Mouse (Mus musculus): ENCODE data around the gene Zfp13. TPM values are rescaled to one million over a fixed set of nuclear protein-coding genes. Genes with fewer than 3 reads are reported as not detected.
"Not testable (repeated sequence)": the region's sequence is repeated elsewhere in the genome, so short reads cannot be mapped to it uniquely, and the experiment has no call there.

Zfp13 gene
- polyA plus RNA-seq, 1 experiment = 1.2 TPM

DNA sequence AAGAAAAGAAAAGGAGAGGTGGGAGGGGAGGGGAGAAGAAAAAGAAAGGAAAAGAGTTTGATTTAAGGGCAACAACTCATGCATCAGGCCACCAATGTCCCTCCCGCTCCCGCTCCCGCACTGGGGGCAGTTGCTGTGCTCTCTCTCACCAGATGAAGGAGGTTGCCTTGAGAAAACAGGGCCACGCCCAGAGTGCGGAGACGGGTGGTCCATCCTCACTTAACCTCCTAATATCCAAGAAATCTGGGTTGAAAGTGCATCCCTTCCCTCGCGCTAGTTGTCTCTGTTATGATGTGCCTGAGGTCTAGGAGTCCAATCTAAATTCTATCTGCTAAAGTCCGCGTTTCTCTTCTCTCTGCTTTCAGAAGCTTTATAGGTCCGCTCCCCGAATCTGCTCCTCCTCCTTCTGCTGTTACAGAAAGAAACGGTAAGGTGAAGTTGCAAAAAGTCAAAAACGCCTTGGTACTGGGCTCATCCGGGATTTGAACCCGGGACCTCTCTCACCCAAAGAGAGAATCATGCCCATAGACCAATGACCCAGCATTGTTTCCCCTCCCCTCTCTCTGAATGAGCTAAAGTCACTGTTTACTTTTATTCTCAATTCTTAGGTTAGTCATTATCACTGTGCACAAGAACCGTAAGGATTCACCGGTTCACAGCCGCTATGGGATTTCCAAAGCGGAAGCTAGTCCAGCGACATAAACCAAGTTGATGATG, 60.8 kb downstream of the Zfp13 start:
- no peak for TF ChIP-seq CTCF (IDR thresholded peaks at IDR 0.05; ENCODE audit: low read depth, low read length)
- TF ChIP-seq POLR2A (IDR thresholded peaks at IDR 0.05; ENCODE audit: borderline replicate concordance, low read depth, low read length) = no peak
- Histone ChIP-seq H3K4me1 (ENCODE audit: control insufficient read depth, insufficient read depth, low read length) (peaks cover 14% of the 10 kb centered on the region), H3K27ac (ENCODE audit: insufficient read depth, low read depth, low read length) (no peak overlapping the region), H3K4me3 (ENCODE audit: insufficient read depth, low read length) (peak overlapping the region; percentile 41)

DNA sequence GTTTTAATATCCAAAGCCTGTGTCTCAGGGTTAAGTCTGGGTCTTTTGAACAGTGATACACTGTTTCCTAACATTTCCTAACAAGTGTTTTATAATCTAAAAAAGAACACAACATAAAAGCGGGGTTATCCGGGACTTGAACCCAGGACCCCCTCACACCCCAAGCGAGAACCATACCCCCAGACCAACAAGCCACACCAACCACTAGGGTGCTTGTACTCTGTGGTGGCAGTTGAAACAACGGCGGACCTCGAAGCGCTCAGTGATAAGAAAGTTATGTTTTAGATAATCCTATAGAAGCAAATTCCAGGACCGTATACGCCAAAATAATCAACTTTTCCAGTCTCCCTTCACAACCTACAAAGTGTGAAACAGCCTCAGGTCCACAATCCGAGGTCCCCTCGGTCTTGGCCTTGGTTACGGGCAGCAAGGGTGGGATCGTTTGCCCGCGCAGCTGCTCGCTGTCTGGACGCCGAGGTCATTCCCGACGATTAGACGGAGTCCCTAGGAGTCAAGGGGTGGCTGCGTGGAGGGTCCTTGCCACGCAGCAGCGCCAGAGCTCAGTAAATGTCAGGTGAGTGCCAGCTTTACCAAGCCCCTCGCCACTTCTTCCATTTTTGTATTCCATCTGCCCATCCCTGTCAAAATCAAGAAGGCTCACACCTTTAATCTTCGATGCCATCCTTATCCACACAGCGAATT, 61.6 kb downstream of the Zfp13 start:
- no peak for TF ChIP-seq CTCF (IDR thresholded peaks at IDR 0.05; ENCODE audit: low read depth, low read length)
- no peak for TF ChIP-seq POLR2A (IDR thresholded peaks at IDR 0.05; ENCODE audit: borderline replicate concordance, low read depth, low read length)
- H3K4me3 ChIP-seq (ENCODE audit: insufficient read depth, low read length) = peak overlapping the region; percentile 41

DNA sequence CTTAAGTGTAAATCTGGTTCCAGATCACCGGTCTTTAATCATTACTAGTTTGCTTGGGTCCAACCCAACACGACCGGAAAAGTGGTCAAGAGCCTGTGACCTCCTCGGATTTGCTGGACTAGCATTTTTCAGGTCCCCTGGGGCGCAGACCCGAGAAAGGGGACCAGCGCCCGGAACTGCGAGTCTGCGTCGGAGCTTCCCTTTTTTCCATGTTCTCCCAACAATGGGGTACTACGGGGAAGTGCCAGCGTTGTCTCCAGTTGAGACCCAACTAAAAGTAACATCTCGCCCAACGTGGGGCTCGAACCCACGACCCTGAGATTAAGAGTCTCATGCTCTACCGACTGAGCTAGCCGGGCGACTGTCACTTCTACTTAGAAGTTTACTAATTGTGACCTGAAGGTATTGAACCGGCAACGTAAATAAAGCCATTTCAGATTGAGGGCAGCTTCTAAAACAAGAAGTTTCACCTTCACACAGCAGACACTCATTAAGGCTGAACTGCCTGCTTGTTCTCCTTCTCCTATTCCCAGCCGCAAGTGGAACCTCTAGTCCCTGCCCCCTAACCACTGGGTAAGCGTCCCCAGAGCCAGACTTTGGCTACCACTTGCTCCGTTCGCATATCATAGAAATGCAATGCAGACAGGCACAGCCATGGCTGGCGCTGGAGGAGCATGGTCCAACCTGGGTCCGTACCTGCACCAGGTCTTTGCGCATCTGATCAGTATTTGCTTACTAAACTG, 64.1 kb downstream of the Zfp13 start:
- peak overlapping the region; percentile 35 for H3K4me3 ChIP-seq (ENCODE audit: insufficient read depth, low read length)
- peak overlapping the region; percentile 25; the same call in 1 of the 2 replicates for H3K27ac ChIP-seq (ENCODE audit: insufficient read depth, low read depth, low read length)

More for the DNA sequence above, 61.6 kb downstream of the Zfp13 start:
- peaks cover 14% of the 10 kb centered on the region for H3K4me1 ChIP-seq (ENCODE audit: control insufficient read depth, insufficient read depth, low read length)
- H3K27ac ChIP-seq (ENCODE audit: insufficient read depth, low read depth, low read length) = no peak overlapping the region

DNA sequence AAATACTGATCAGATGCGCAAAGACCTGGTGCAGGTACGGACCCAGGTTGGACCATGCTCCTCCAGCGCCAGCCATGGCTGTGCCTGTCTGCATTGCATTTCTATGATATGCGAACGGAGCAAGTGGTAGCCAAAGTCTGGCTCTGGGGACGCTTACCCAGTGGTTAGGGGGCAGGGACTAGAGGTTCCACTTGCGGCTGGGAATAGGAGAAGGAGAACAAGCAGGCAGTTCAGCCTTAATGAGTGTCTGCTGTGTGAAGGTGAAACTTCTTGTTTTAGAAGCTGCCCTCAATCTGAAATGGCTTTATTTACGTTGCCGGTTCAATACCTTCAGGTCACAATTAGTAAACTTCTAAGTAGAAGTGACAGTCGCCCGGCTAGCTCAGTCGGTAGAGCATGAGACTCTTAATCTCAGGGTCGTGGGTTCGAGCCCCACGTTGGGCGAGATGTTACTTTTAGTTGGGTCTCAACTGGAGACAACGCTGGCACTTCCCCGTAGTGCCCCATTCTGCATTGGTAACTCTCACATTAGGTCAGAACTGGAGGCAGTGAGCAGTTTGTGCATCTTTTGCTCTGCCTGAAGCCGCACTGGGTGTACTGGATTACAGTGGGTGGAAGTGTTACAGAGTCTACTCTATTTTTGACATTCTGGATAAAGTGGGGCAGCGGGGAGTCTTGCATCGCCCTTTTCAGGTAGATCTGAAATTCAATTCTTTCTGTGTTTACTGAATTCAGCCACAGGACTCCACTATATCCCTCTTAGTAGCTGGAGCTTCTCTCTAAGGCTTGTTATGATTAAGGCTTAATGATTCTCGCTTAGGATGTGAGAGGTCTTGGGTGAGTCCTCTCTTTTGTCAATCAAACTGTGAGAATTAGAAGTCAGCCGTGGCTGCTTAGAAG, 65.4 kb downstream of the Zfp13 start:
- H3K27ac ChIP-seq (ENCODE audit: insufficient read depth, low read depth, low read length) = not testable (repeated sequence)
- Histone ChIP-seq H3K4me3 (ENCODE audit: insufficient read depth, low read length) (peak overlapping the region; percentile 44), H3K4me1 (ENCODE audit: control insufficient read depth, insufficient read depth, low read length) (peaks cover 14% of the 10 kb centered on the region)

More for the DNA sequence above, 64.1 kb downstream of the Zfp13 start:
- H3K4me1 ChIP-seq (ENCODE audit: control insufficient read depth, insufficient read depth, low read length) = peaks cover 14% of the 10 kb centered on the region

DNA sequence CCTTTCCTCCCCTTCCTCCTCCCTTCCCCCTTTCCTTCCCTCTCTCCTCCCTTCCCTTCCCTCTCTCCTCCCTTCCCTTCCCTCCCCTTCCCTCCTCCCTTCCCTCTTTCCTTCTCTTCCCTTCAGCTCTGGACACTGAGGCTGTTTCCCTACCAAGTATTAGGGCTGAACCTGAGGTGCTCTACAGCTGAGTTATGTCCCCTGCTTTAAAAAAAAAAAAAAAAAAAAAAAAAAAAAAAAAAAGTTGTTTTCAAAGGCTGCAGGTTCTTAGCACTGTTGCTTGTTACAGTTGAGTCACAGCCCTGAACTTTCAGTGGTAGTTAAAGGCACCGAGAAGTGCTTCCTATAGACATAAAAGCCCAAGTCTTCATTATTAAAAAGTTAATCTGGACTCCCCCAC, 67.9 kb downstream of the Zfp13 start:
- H3K4me1 ChIP-seq (ENCODE audit: control insufficient read depth, insufficient read depth, low read length); H3K4me3 ChIP-seq (ENCODE audit: insufficient read depth, low read length); H3K27ac ChIP-seq (ENCODE audit: insufficient read depth, low read depth, low read length): not testable (repeated sequence)

Other genes starting within 250 kb of the Zfp13 start
- not detected in 2 replicates for gene Vmn2r116, start 214.9 kb downstream of the Zfp13 start, polyA plus RNA-seq (2012; ENCODE audit: insufficient read depth, insufficient read length, missing spikeins)
- not detected in 2 replicates for gene Vmn2r117, start 119.8 kb downstream of the Zfp13 start, polyA plus RNA-seq (2012; ENCODE audit: insufficient read depth, insufficient read length, missing spikeins)
- 2.6 and 4.1 TPM in 2 replicates for gene Zfp213, start 35.2 kb downstream of the Zfp13 start, polyA plus RNA-seq (2012; ENCODE audit: insufficient read depth, insufficient read length, missing spikeins)
- gene Zscan10, start 1.4 kb upstream of the Zfp13 start, polyA plus RNA-seq (2012; ENCODE audit: insufficient read depth, insufficient read length, missing spikeins) = not detected in 2 replicates
- 0.38 and 0.41 TPM in 2 replicates for gene Mmp25, start 45.8 kb upstream of the Zfp13 start, polyA plus RNA-seq (2012; ENCODE audit: insufficient read depth, insufficient read length, missing spikeins)
- gene Bicdl2, start 61.0 kb upstream of the Zfp13 start, polyA plus RNA-seq (2012; ENCODE audit: insufficient read depth, insufficient read length, missing spikeins) = not detected in 2 replicates
- 101 and 118 TPM in 2 replicates for gene Hcfc1r1, start 74.1 kb upstream of the Zfp13 start, polyA plus RNA-seq (2012; ENCODE audit: insufficient read depth, insufficient read length, missing spikeins)
- 20.9 and 23.4 TPM in 2 replicates for gene Thoc6, start 74.4 kb upstream of the Zfp13 start, polyA plus RNA-seq (2012; ENCODE audit: insufficient read depth, insufficient read length, missing spikeins)
- 4.9 and 5.6 TPM in 2 replicates for gene Tnfrsf12a, start 78.0 kb upstream of the Zfp13 start, polyA plus RNA-seq (2012; ENCODE audit: insufficient read depth, insufficient read length, missing spikeins)
- not detected in 2 replicates for gene Cldn6, start 79.8 kb upstream of the Zfp13 start, polyA plus RNA-seq (2012; ENCODE audit: insufficient read depth, insufficient read length, missing spikeins)
- gene Cldn9, start 84.5 kb upstream of the Zfp13 start, polyA plus RNA-seq (2012; ENCODE audit: insufficient read depth, insufficient read length, missing spikeins) = not detected in 2 replicates
- gene 1520401A03Rik, start 123.3 kb upstream of the Zfp13 start, polyA plus RNA-seq (2012; ENCODE audit: insufficient read depth, insufficient read length, missing spikeins) = not detected in 2 replicates
- gene Pkmyt1, start 126.8 kb upstream of the Zfp13 start, polyA plus RNA-seq (2012; ENCODE audit: insufficient read depth, insufficient read length, missing spikeins) = 17.3 and 20.1 TPM in 2 replicates
- 13.9 TPM in 2 replicates for gene Paqr4, start 141.4 kb upstream of the Zfp13 start, polyA plus RNA-seq (2012; ENCODE audit: insufficient read depth, insufficient read length, missing spikeins)
- not detected in 2 replicates for gene Kremen2, start 146.3 kb upstream of the Zfp13 start, polyA plus RNA-seq (2012; ENCODE audit: insufficient read depth, insufficient read length, missing spikeins)
- 20.4 and 21.3 TPM in 2 replicates for gene Flywch1, start 172.1 kb upstream of the Zfp13 start, polyA plus RNA-seq (2012; ENCODE audit: insufficient read depth, insufficient read length, missing spikeins)
- gene Flywch2, start 186.6 kb upstream of the Zfp13 start, polyA plus RNA-seq (2012; ENCODE audit: insufficient read depth, insufficient read length, missing spikeins) = 1.6 and 1.8 TPM in 2 replicates
- 502 and 543 TPM in 2 replicates for gene Srrm2, start 191.0 kb upstream of the Zfp13 start, polyA plus RNA-seq (2012; ENCODE audit: insufficient read depth, insufficient read length, missing spikeins)
- 240 and 243 TPM in 2 replicates for gene Elob, start 229.6 kb upstream of the Zfp13 start, polyA plus RNA-seq (2012; ENCODE audit: insufficient read depth, insufficient read length, missing spikeins)
- gene Prss33, start 236.6 kb upstream of the Zfp13 start, polyA plus RNA-seq (2012; ENCODE audit: insufficient read depth, insufficient read length, missing spikeins) = not detected in 2 replicates
- not detected in 2 replicates for gene Prss32, start 244.4 kb upstream of the Zfp13 start, polyA plus RNA-seq (2012; ENCODE audit: insufficient read depth, insufficient read length, missing spikeins)
- gene Prss41, start 244.7 kb upstream of the Zfp13 start, polyA plus RNA-seq (2012; ENCODE audit: insufficient read depth, insufficient read length, missing spikeins) = not detected in 2 replicates

Measured in bone marrow macrophage, adult 2 months (primary cell).